Mouse (Mus musculus) stomach, postnatal 0 days (tissue): Measurements from ENCODE around the gene Dcun1d4.

Source experiments
- CTCF ChIP-seq: IDR thresholded peaks from 2 replicates; pipeline ENCODE4 v1.5.1; 2016; ENCODE audit warnings: antibody characterized with exemption, low read depth, mild to moderate bottlenecking, moderate library complexity
- EP300 ChIP-seq: optimal IDR thresholded peaks from 2 replicates; pipeline ENCODE3; 2016; ENCODE audit warnings: antibody characterized with exemption

DNA sequence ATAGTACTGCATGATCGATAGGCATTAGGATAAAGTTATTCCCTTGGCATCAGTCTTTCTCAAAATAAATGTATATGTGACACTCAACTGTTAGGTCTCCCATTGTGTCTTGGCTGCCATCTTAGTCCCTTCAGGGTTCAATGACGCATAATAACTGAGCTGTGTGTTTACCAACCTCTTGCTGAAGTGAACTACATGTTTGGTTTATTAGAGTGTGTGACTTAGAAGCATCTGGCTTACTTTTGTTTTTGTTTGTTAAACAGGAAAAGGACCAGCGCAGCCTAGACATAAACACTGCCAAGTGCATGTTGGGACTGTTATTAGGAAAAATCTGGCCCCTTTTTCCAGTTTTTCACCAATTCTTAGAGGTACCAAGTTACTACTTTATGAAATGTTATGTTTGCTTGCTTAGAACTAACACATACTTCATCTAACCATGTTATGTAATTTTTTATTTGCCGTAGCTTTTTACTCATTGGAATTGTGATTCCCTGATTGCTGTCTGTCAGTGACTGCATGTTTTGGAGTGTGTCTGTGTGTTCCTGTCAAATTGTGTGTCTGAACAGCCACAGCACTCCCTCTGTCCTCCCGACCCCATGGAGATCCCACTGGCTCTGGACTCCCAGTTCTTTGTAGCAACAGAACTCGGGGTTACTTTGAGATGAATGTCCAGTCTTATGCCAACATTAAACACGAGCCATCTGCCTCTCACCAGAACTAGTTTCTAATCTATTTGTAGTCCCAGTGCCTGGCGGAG is 74.5 kb downstream of the Dcun1d4 start:
- TF ChIP-seq CTCF (no peak), EP300 (no peak)
